Mouse (Mus musculus): ENCODE results near the gene Naga. TPM values are rescaled to one million over a fixed set of nuclear protein-coding genes. Genes with fewer than 3 reads are reported as not detected.
A peak's percentile ranks its signal among the peaks of the same experiment; 100 is the strongest.

Naga gene
- polyA plus RNA-seq, 1 experiment from 2014 or later: 296 TPM

DNA sequence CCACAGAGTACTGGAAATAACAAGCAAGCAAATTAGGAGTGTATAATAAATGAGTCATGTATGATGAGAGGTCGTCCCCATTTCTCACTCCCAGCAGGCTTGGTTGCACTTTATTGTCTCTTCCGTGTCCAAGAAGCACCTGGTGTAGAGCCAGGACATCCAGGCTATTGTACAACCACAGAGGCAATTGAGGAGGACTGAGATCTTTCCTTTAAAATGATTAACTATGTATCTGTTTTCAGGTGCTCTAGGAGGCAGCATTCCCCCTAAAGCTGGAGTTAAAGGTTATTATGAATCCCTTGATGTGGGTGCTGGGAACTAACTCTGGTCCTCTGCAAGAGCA lies 10.2 kb upstream of the Naga start:
- Histone ChIP-seq H3K4me1 (ENCODE audit: control insufficient read depth, insufficient read depth, low read length) (peaks cover 36% of the 10 kb centered on the region), H3K36me3 (ENCODE audit: control insufficient read depth, insufficient read depth, low read length) (peaks cover 21% of the 10 kb centered on the region), H3K4me2 (ENCODE audit: low read depth, low read length) (no peak overlapping the region), H3K9me3 (ENCODE audit: control insufficient read depth, low read length) (no peaks in the 10 kb centered on the region), H3K27ac (ENCODE audit: low read length) (0 out of 2 replicates have a peak overlapping the region, but pooled peaks have one; percentile 55), H3K9ac (ENCODE audit: low read depth, low read length) (no peak overlapping the region), H3K4me3 (ENCODE audit: low read length) (no peak overlapping the region), H3K27me3 (replicated peaks; ENCODE audit: control insufficient read depth, insufficient read depth, low read length) (no peaks in the 10 kb centered on the region)
- WGBS: 70% methylated on average over 2 of the region's 2 CpGs
- ATAC-seq: no peak

DNA sequence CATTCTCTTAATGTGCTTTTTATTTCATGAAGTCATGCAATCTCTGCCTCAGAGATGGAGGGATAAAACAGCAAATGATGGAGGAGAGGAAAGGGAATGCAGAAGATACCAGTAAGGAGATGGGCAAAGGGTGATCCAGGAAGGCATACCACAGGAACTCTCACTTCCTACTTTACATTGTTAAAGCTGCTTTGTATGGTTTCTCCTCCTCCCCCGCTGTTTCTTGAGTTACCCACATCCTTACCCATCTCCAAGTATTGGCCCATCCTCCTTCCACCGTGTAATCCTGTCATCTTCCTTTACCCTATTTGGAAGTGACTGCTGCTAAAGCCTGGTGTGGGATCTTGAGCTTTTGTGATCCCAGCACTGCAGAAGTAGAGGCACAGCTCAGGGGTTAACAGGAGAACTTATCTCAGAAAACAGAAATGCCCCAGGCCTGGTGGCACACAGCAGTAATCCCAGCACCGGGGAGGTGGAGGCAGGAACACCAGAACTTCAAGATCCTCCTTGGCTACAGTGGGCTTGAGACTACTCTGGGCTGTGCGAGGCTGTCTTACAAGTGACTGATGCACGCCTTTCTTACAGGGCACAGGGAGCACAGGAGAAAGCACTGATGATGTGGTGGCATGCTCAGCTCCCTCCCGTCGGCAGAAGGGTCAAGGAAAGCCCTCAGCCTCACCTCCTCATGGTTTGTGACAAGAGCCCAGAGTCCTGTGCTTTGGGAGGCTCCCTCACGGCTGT lies 9.7 kb upstream of the Naga start:
- Histone ChIP-seq H3K4me2 (ENCODE audit: low read depth, low read length) (no peak overlapping the region), H3K4me1 (ENCODE audit: control insufficient read depth, insufficient read depth, low read length) (peaks cover 36% of the 10 kb centered on the region), H3K27me3 (replicated peaks; ENCODE audit: control insufficient read depth, insufficient read depth, low read length) (no peaks in the 10 kb centered on the region), H3K36me3 (ENCODE audit: control insufficient read depth, insufficient read depth, low read length) (peaks cover 21% of the 10 kb centered on the region), H3K9ac (ENCODE audit: low read depth, low read length) (no peak overlapping the region), H3K27ac (ENCODE audit: low read length) (no peak overlapping the region), H3K4me3 (ENCODE audit: low read length) (no peak overlapping the region), H3K9me3 (ENCODE audit: control insufficient read depth, low read length) (no peaks in the 10 kb centered on the region)
- WGBS: 80% methylated on average over 8 of the region's 8 CpGs
- no peak for ATAC-seq

DNA sequence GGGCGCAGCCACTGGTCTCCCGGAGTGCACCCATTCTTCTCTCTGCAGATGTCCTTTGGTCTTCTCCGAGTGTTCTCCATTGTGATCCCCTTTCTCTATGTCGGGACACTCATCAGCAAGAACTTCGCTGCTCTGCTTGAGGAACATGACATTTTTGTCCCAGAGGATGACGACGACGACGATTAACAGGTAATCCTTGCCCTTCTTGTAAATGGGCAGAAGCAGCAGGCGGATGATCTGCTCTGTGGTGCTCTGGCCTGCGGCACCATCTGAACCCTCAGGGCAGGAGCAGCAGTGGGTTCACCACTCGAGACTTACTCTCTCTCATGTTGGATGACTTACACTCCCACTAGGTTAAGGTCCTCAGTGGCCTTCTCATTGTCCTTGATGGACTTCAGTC lies 9.1 kb upstream of the Naga start:
- H3K9me3 ChIP-seq (ENCODE audit: control insufficient read depth, low read length): no peaks in the 10 kb centered on the region
- WGBS: 92% methylated on average over 12 of the region's 12 CpGs
- no peak for ATAC-seq

DNA sequence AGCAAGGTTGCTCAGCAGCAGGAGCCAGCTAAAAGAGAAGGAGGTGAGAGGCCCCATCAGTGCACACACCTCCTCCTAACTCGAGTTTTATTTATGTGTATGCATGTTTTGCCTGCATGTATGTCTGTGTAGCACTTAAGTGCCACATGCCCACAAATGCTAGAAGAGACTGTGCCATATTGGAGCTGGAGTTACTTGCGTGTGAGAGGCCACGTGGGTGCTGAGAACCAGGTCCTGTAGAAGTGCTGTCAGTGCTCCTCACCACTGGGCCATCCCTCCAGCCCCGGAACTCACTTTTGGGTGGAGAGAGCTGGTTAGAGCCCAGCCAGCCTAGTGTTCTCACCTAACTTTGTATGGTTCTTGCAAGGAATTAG lies 8.6 kb upstream of the Naga start:
- Histone ChIP-seq H3K36me3 (ENCODE audit: control insufficient read depth, insufficient read depth, low read length) (peaks cover 21% of the 10 kb centered on the region), H3K4me1 (ENCODE audit: control insufficient read depth, insufficient read depth, low read length) (peaks cover 35% of the 10 kb centered on the region), H3K9me3 (ENCODE audit: control insufficient read depth, low read length) (no peaks in the 10 kb centered on the region), H3K27me3 (replicated peaks; ENCODE audit: control insufficient read depth, insufficient read depth, low read length) (no peaks in the 10 kb centered on the region), H3K4me3 (ENCODE audit: low read length) (peak overlapping the region; percentile 74), H3K9ac (ENCODE audit: low read depth, low read length) (peak overlapping the region; percentile 87), H3K27ac (ENCODE audit: low read length) (peak overlapping the region; percentile 58), H3K4me2 (ENCODE audit: low read depth, low read length) (peak overlapping the region; percentile 53)
- ATAC-seq: no peak
- WGBS: 78% methylated on average over 4 of the region's 4 CpGs

More for the DNA sequence above, 9.1 kb upstream of the Naga start:
- H3K9ac ChIP-seq (ENCODE audit: low read depth, low read length): 0 out of 2 replicates have a peak overlapping the region, but pooled peaks have one; percentile 87
- peak overlapping the region; percentile 58; the same call in 1 of the 2 replicates for H3K27ac ChIP-seq (ENCODE audit: low read length)
- H3K4me3 ChIP-seq (ENCODE audit: low read length): no peak overlapping the region
- H3K4me1 ChIP-seq (ENCODE audit: control insufficient read depth, insufficient read depth, low read length): peaks cover 36% of the 10 kb centered on the region
- H3K4me2 ChIP-seq (ENCODE audit: low read depth, low read length): peak overlapping the region; percentile 53; the same call in 1 of the 2 replicates
- peaks cover 21% of the 10 kb centered on the region for H3K36me3 ChIP-seq (ENCODE audit: control insufficient read depth, insufficient read depth, low read length)
- H3K27me3 ChIP-seq (replicated peaks; ENCODE audit: control insufficient read depth, insufficient read depth, low read length): no peaks in the 10 kb centered on the region

DNA sequence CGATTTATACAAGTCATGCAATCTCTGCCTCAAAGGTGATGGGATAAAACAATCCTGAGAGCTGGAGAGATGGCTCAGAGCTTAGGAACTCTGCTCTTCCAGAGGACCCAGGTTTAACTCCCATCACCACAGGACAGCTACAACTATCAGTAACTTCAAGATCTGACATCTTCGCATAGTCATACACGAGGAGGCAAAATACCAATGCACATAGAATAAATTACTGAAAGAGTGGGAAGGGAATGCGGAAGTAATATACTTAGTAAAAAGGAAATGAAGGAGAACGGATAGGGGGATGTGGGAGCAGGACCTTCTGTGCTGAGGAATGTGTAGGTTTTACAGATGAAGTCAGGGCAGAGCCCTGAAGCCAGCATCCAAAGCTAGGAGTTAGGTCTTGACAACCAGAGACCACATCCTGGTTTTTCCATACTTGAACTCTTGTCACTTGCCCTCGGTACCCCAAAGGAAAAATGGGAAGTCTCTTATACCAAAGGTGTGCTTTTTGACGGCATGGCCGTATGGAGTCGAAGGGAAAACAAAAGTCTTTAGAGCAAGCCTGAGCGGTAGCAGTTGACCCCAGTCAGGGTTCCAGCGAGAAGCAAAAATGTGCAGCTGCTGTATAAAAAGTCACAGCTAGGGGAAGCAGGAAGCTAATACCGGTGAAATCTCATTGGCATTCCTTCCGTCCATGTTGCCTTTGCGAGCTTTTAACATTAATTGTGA lies 8.0 kb upstream of the Naga start:
- peaks cover 21% of the 10 kb centered on the region for H3K36me3 ChIP-seq (ENCODE audit: control insufficient read depth, insufficient read depth, low read length)
- peaks cover 36% of the 10 kb centered on the region for H3K4me1 ChIP-seq (ENCODE audit: control insufficient read depth, insufficient read depth, low read length)
- H3K27ac ChIP-seq (ENCODE audit: low read length): peak overlapping the region; percentile 58
- peak overlapping the region; percentile 53 for H3K4me2 ChIP-seq (ENCODE audit: low read depth, low read length)
- no peaks in the 10 kb centered on the region for H3K27me3 ChIP-seq (replicated peaks; ENCODE audit: control insufficient read depth, insufficient read depth, low read length)
- no peaks in the 10 kb centered on the region for H3K9me3 ChIP-seq (ENCODE audit: control insufficient read depth, low read length)
- H3K9ac ChIP-seq (ENCODE audit: low read depth, low read length): peak overlapping the region; percentile 87
- WGBS: 42% methylated on average over 14 of the region's 14 CpGs
- ATAC-seq: no peak
- peak overlapping the region; percentile 74 for H3K4me3 ChIP-seq (ENCODE audit: low read length)

DNA sequence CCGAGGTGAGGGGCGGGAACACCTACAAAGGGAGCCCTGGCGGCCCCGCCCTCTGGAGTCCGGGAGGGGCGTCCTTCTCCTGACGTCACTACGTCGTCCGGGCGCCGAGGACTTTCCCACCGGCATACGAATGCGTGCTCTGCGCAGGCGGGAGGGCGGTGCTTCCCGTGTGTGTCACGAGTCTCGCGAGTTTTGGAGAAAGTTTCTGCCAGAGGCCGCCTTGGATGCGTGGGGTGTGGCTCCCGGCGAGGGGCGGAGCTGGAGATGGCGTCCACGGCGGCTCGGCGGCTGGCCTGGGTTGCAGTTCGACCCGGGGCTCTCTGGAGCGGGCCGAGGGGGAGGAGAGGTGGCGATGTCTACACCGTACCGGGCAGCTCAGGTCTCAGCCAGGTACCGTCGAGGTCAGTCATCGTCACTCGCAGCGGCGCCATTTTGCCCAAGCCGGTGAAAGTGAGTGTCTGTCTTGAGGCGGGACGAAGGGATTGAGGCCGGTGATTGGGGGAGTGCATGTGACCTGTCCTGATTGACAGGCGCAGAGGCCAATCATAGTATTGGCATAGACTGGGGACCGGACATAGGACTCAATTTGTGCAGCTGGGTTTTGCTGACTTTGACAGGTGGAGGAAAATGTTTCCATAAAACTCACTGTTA lies 7.2 kb upstream of the Naga start:
- Histone ChIP-seq H3K36me3 (ENCODE audit: control insufficient read depth, insufficient read depth, low read length) (peaks cover 21% of the 10 kb centered on the region), H3K4me3 (ENCODE audit: low read length) (peak overlapping the region; percentile 74), H3K4me1 (ENCODE audit: control insufficient read depth, insufficient read depth, low read length) (peaks cover 37% of the 10 kb centered on the region), H3K9me3 (ENCODE audit: control insufficient read depth, low read length) (no peaks in the 10 kb centered on the region), H3K4me2 (ENCODE audit: low read depth, low read length) (peak overlapping the region; percentile 53), H3K27ac (ENCODE audit: low read length) (peak overlapping the region; percentile 86), H3K27me3 (replicated peaks; ENCODE audit: control insufficient read depth, insufficient read depth, low read length) (no peaks in the 10 kb centered on the region), H3K9ac (ENCODE audit: low read depth, low read length) (peak overlapping the region; percentile 87)
- WGBS: under 1% methylated on average over 51 of the region's 51 CpGs
- ATAC-seq: peak; percentile 96

DNA sequence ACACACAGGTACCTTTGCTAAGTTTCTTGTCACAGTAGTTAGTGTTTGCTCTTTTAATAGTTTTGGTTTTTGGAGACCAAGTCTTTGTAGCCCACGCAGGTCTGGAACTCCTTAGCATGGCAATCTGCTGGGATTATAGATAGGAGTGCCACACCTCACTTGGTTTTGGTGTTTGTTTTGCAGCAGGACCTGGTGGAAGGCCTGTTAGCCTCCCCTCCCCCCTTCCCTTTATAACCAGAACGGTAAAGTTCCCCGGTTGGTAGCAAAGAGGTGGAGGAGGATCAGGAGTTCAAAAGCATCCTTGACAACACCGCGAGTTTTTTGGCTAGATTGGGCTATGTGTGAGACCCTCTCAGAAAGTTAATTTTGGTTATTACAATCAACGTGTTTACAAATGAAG lies 6.2 kb upstream of the Naga start:
- H3K27ac ChIP-seq (ENCODE audit: low read length): 0 out of 2 replicates have a peak overlapping the region, but pooled peaks have one; percentile 2
- no peak overlapping the region for H3K9ac ChIP-seq (ENCODE audit: low read depth, low read length)
- H3K4me3 ChIP-seq (ENCODE audit: low read length): no peak overlapping the region
- no peak overlapping the region for H3K4me2 ChIP-seq (ENCODE audit: low read depth, low read length)
- H3K4me1 ChIP-seq (ENCODE audit: control insufficient read depth, insufficient read depth, low read length): peaks cover 41% of the 10 kb centered on the region
- H3K27me3 ChIP-seq (replicated peaks; ENCODE audit: control insufficient read depth, insufficient read depth, low read length): no peaks in the 10 kb centered on the region
- no peak for ATAC-seq
- no peaks in the 10 kb centered on the region for H3K9me3 ChIP-seq (ENCODE audit: control insufficient read depth, low read length)
- 85% methylated on average over 6 of the region's 6 CpGs for whole genome bisulfite sequencing
- peaks cover 17% of the 10 kb centered on the region for H3K36me3 ChIP-seq (ENCODE audit: control insufficient read depth, insufficient read depth, low read length)

DNA sequence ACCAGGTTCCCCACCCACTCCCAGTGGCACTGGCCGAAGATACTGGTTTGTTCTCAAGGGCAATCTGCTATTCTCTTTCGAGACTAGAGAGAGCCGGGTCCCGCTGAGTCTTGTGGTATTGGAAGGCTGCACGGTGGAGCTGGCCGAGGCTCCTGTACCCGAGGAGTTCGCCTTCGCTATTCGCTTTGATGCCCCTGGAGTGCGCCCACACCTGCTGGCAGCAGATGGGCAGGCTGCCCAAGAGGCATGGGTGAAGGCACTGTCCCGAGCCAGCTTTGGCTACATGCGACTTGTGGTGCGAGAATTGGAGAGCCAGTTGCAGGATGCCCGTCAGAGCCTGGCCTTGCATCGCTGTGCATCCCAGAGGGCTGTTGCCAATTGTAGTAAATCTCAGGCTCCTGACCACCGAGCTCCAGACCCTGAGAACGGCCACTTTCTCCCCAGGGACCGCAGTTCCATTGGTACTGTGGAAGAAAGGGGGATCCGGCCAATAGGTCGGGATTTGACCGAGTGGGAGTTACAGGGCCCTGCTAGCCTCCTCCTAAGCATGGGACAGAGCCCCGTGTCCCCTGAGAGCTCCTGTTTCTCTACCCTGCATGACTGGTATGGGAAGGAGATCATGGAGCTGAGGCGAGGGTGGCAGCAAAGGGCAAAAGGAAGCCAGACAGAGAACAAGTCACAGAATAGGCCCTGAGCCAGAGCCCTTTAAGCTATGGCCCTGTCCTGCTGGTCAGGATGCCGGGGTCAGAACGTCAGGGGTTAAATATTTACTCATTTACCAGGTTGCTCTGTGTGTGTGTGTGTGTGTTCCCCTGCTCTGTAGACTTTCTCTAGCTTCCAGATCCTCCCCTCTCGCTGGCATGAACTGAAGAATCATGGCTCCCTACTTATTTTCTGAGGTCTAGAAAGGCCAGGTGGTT lies 4.9 kb upstream of the Naga start:
- Histone ChIP-seq H3K9me3 (ENCODE audit: control insufficient read depth, low read length) (no peaks in the 10 kb centered on the region), H3K4me2 (ENCODE audit: low read depth, low read length) (no peak overlapping the region), H3K4me1 (ENCODE audit: control insufficient read depth, insufficient read depth, low read length) (peaks cover 41% of the 10 kb centered on the region), H3K27ac (ENCODE audit: low read length) (no peak overlapping the region), H3K4me3 (ENCODE audit: low read length) (no peak overlapping the region), H3K27me3 (replicated peaks; ENCODE audit: control insufficient read depth, insufficient read depth, low read length) (no peaks in the 10 kb centered on the region), H3K36me3 (ENCODE audit: control insufficient read depth, insufficient read depth, low read length) (peaks cover 4% of the 10 kb centered on the region), H3K9ac (ENCODE audit: low read depth, low read length) (no peak overlapping the region)
- no peak for ATAC-seq
- 84% methylated on average over 27 of the region's 27 CpGs for WGBS

Measured in intestine, embryonic 16.5 days (tissue).